Mouse (Mus musculus): ENCODE data around the gene Rab15. TPM values are rescaled to one million over a fixed set of nuclear protein-coding genes. Genes with fewer than 3 reads are reported as not detected.

Rab15 gene
- polyA plus RNA-seq, 2 experiments: 22.2 TPM

GRCm38 (mm10) chr12:76811006-76811405 is 11.7 kb downstream of the Rab15 start:
- no peak for ATAC-seq (ENCODE audit: low FRiP score, low read depth)
- 90% methylated on average over 4 of the region's 4 CpGs for WGBS
- no peak for TF ChIP-seq POLR2A (IDR thresholded peaks at IDR 0.05; ENCODE audit: borderline replicate concordance, extremely low read depth, insufficient read depth, insufficient read length)

DNA sequence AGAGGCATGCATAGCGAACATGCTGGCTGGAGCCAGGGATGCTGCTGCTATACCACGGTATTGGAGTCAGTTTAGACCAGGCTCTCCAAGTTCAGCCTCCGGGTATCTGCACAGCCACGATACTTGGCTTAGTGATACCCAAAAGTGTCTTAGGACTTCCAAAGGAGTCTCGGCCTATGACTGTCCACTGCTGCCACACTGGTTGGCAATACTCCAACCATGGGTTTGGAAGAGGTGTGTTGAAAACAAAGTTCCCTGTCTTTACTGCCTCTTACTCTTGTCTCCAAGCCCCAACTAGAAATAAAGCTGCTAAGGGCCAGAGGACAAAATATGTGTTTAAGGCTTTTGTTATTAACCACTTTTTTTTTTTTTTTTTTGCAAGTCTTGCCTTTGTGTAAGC is 12.2 kb downstream of the Rab15 start:
- Histone ChIP-seq H3K36me3 (ENCODE audit: control insufficient read depth, insufficient read depth, low read length) (no peaks in the 10 kb centered on the region), H3K27me3 (ENCODE audit: control insufficient read depth, insufficient read depth, low read length) (no peaks in the 10 kb centered on the region), H3K9me3 (ENCODE audit: control insufficient read depth, low read length) (no peaks in the 10 kb centered on the region), H3K4me3 (replicated peaks; ENCODE audit: low read length) (no peak overlapping the region), H3K27ac (replicated peaks; ENCODE audit: low read depth, low read length) (no peak overlapping the region), H3K4me1 (ENCODE audit: control insufficient read depth, insufficient read depth, low read length) (no peaks in the 10 kb centered on the region), H3K4me2 (replicated peaks; ENCODE audit: low read depth, low read length, severe bottlenecking) (no peak overlapping the region), H3K9ac (ENCODE audit: low read depth, low read length, severe bottlenecking) (no peak overlapping the region)
- 92% methylated on average over 5 of the region's 5 CpGs for WGBS
- TF ChIP-seq POLR2A (IDR thresholded peaks at IDR 0.05; ENCODE audit: borderline replicate concordance, extremely low read depth, insufficient read depth, insufficient read length): no peak
- no peak for DNase-seq (ENCODE audit: low spot score)
- no peak for ATAC-seq (ENCODE audit: low FRiP score, low read depth)

More at GRCm38 (mm10) chr12:76811006-76811405, 11.7 kb downstream of the Rab15 start:
- H3K4me3 ChIP-seq (replicated peaks; ENCODE audit: low read length): no peak overlapping the region
- no peaks in the 10 kb centered on the region for H3K4me1 ChIP-seq (ENCODE audit: control insufficient read depth, insufficient read depth, low read length)
- H3K27ac ChIP-seq (replicated peaks; ENCODE audit: low read depth, low read length): no peak overlapping the region
- H3K9me3 ChIP-seq (ENCODE audit: control insufficient read depth, low read length): no peaks in the 10 kb centered on the region
- H3K36me3 ChIP-seq (ENCODE audit: control insufficient read depth, insufficient read depth, low read length): no peaks in the 10 kb centered on the region
- no peak for DNase-seq (ENCODE audit: low spot score)
- H3K27me3 ChIP-seq (ENCODE audit: control insufficient read depth, insufficient read depth, low read length): no peaks in the 10 kb centered on the region
- H3K9ac ChIP-seq (ENCODE audit: low read depth, low read length, severe bottlenecking): no peak overlapping the region
- no peak overlapping the region for H3K4me2 ChIP-seq (replicated peaks; ENCODE audit: low read depth, low read length, severe bottlenecking)

DNA sequence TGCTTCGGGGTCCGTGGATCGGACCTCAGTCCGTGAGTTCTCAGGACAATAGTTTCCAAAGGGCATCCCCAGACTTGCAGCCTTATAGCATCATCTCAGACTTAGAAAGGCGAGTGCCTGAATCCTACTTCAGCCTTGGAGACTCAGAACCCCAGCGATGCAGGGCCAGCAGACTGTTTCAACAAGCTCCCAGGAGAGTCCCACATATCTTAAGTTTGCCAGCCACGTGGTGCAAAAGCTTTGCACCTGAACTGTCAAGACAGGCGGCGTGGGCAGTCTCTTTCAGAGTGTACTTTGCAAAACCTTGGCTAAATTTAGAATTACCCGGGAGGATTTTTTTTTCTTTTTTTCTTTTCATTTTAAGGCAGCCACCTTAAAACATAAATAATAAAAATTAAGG is 14.9 kb downstream of the Rab15 start:
- no peak overlapping the region for H3K9ac ChIP-seq (ENCODE audit: low read depth, low read length, severe bottlenecking)
- no peaks in the 10 kb centered on the region for H3K36me3 ChIP-seq (ENCODE audit: control insufficient read depth, insufficient read depth, low read length)
- WGBS: 76% methylated on average over 10 of the region's 10 CpGs
- DNase-seq (ENCODE audit: low spot score) (no peak), ATAC-seq (ENCODE audit: low FRiP score, low read depth) (no peak)
- TF ChIP-seq POLR2A (IDR thresholded peaks at IDR 0.05; ENCODE audit: borderline replicate concordance, extremely low read depth, insufficient read depth, insufficient read length): no peak
- H3K4me1 ChIP-seq (ENCODE audit: control insufficient read depth, insufficient read depth, low read length): no peaks in the 10 kb centered on the region
- no peaks in the 10 kb centered on the region for H3K9me3 ChIP-seq (ENCODE audit: control insufficient read depth, low read length)
- H3K4me3 ChIP-seq (replicated peaks; ENCODE audit: low read length): no peak overlapping the region
- no peak overlapping the region for H3K27ac ChIP-seq (replicated peaks; ENCODE audit: low read depth, low read length)
- no peaks in the 10 kb centered on the region for H3K27me3 ChIP-seq (ENCODE audit: control insufficient read depth, insufficient read depth, low read length)
- no peak overlapping the region for H3K4me2 ChIP-seq (replicated peaks; ENCODE audit: low read depth, low read length, severe bottlenecking)

GRCm38 (mm10) chr12:76805056-76805811 is 17.5 kb downstream of the Rab15 start:
- Histone ChIP-seq H3K27me3 (ENCODE audit: control insufficient read depth, insufficient read depth, low read length) (no peaks in the 10 kb centered on the region), H3K9me3 (ENCODE audit: control insufficient read depth, low read length) (no peaks in the 10 kb centered on the region), H3K4me2 (replicated peaks; ENCODE audit: low read depth, low read length, severe bottlenecking) (no peak overlapping the region), H3K9ac (ENCODE audit: low read depth, low read length, severe bottlenecking) (no peak overlapping the region), H3K4me3 (replicated peaks; ENCODE audit: low read length) (no peak overlapping the region), H3K27ac (replicated peaks; ENCODE audit: low read depth, low read length) (no peak overlapping the region), H3K4me1 (ENCODE audit: control insufficient read depth, insufficient read depth, low read length) (no peaks in the 10 kb centered on the region), H3K36me3 (ENCODE audit: control insufficient read depth, insufficient read depth, low read length) (no peaks in the 10 kb centered on the region)
- 90% methylated on average over 10 of the region's 10 CpGs for WGBS
- DNase-seq (ENCODE audit: low spot score): no peak
- ATAC-seq (ENCODE audit: low FRiP score, low read depth): no peak
- no peak for TF ChIP-seq POLR2A (IDR thresholded peaks at IDR 0.05; ENCODE audit: borderline replicate concordance, extremely low read depth, insufficient read depth, insufficient read length)

- TF ChIP-seq POLR2A (IDR thresholded peaks at IDR 0.05; ENCODE audit: borderline replicate concordance, extremely low read depth, insufficient read depth, insufficient read length): no peak
- whole genome bisulfite sequencing: 48% methylated on average over 7 of the region's 7 CpGs
- H3K4me3 ChIP-seq (replicated peaks; ENCODE audit: low read length): no peak overlapping the region
- no peak for DNase-seq (ENCODE audit: low spot score)
- no peaks in the 10 kb centered on the region for H3K27me3 ChIP-seq (ENCODE audit: control insufficient read depth, insufficient read depth, low read length)
- no peaks in the 10 kb centered on the region for H3K9me3 ChIP-seq (ENCODE audit: control insufficient read depth, low read length)
- no peak overlapping the region for H3K27ac ChIP-seq (replicated peaks; ENCODE audit: low read depth, low read length)
- H3K4me1 ChIP-seq (ENCODE audit: control insufficient read depth, insufficient read depth, low read length): no peaks in the 10 kb centered on the region
- no peak overlapping the region for H3K9ac ChIP-seq (ENCODE audit: low read depth, low read length, severe bottlenecking)
- no peak overlapping the region for H3K4me2 ChIP-seq (replicated peaks; ENCODE audit: low read depth, low read length, severe bottlenecking)
- H3K36me3 ChIP-seq (ENCODE audit: control insufficient read depth, insufficient read depth, low read length): no peaks in the 10 kb centered on the region
- peak; percentile 26; the same call in 1 of the 2 replicates for ATAC-seq (ENCODE audit: low FRiP score, low read depth)
These were observed 18.9 kb downstream of the Rab15 start for GRCm38 (mm10) chr12:76803700-76804252.

Data from limb, embryonic 14.5 days (tissue).